Comparison of ENCODE assay signal across 8 mouse cellular contexts in genomic region chr7:127745251-127745651, GRCm38 (mm10). TPM values are rescaled to one million over a fixed set of nuclear protein-coding genes. Genes with fewer than 3 reads are reported as not detected.
A peak's percentile ranks its signal among the peaks of the same experiment; 100 is the strongest.
DNase-seq lines count a peak whose midpoint lies in the region; ATAC-seq lines count a peak whose summit lies in the region.

No protein-coding gene starts in this region.

- DNase-seq in R1 (ENCODE audit: low read depth, low spot score): peak; percentile 99
- peak; percentile 92 to 94 for DNase-seq in cerebellum, postnatal 14 days
- DNase-seq in frontal cortex, postnatal 14 days (ENCODE audit: low spot score in 2 of 2): peak; percentile 89 to 95
- DNase-seq in layer of hippocampus, postnatal 25 days (ENCODE audit: extremely low spot score in 1 of 2, low spot score in 1 of 2): peak; percentile 70 to 74
- DNase-seq in lung, postnatal 25 days (ENCODE audit: low spot score): peak; percentile 97
- peak; percentile 97 for DNase-seq in retina, embryonic 14.5 days (ENCODE audit: low spot score)
- DNase-seq in thymus, postnatal 4 days: peak; percentile 88

- ATAC-seq in hindbrain, embryonic 13.5 days (ENCODE audit: low FRiP score): peak; percentile 90

- H3K27me3 ChIP-seq in hindbrain, embryonic 13.5 days: no peaks in the 10 kb centered on the region

- H3K9ac ChIP-seq in hindbrain, embryonic 13.5 days: peak overlapping the region; percentile 64

- H3K4me2 ChIP-seq in hindbrain, embryonic 13.5 days: peak overlapping the region; percentile 92

- WGBS in hindbrain, embryonic 13.5 days: under 1% methylated on average over 19 of the region's 19 CpGs

- H3K36me3 ChIP-seq in hindbrain, embryonic 13.5 days: peaks cover 23% of the 10 kb centered on the region

- H3K9me3 ChIP-seq in hindbrain, embryonic 13.5 days: no peaks in the 10 kb centered on the region

- peak overlapping the region; percentile 89 for H3K27ac ChIP-seq in hindbrain, embryonic 13.5 days

- peak overlapping the region; percentile 98 for H3K4me3 ChIP-seq in hindbrain, embryonic 13.5 days

- H3K4me1 ChIP-seq in hindbrain, embryonic 13.5 days (replicated peaks): peaks cover 27% of the 10 kb centered on the region

RNA-seq across cellular contexts. Expression of gene Fbxl19, which starts 0.9 kb away (rescaled TPM):
- polyA plus RNA-seq in hindbrain, embryonic 13.5 days (2015; fragmentation: Nextera tagmentation; extraction: Ambion mirVana): 9.0 and 9.3 TPM in 2 replicates
- total RNA-seq in layer of hippocampus, postnatal 25 days (2021): 10 to 100 TPM; 63.4 to 66.7 TPM

RNA-seq across cellular contexts. Expression of gene Ctf2, which starts 13.3 kb away (rescaled TPM):
- 0.18 TPM in 1 of 2 replicates, not detected in the other for polyA plus RNA-seq in hindbrain, embryonic 13.5 days (2015; fragmentation: Nextera tagmentation; extraction: Ambion mirVana)
- not detected for total RNA-seq in layer of hippocampus, postnatal 25 days (2021)

RNA-seq across cellular contexts. Expression of gene Orai3, which starts 24.4 kb away (rescaled TPM):
- polyA plus RNA-seq in hindbrain, embryonic 13.5 days (2015; fragmentation: Nextera tagmentation; extraction: Ambion mirVana): 8.0 and 9.1 TPM in 2 replicates
- total RNA-seq in layer of hippocampus, postnatal 25 days (2021): 10 to 100 TPM; 28.7 to 33.2 TPM

RNA-seq across cellular contexts. Expression of gene Setd1a, which starts 31.2 kb away (rescaled TPM):
- polyA plus RNA-seq in hindbrain, embryonic 13.5 days (2015; fragmentation: Nextera tagmentation; extraction: Ambion mirVana): 17.8 and 20.9 TPM in 2 replicates
- 10 to 100 TPM; 35.1 to 50.0 TPM for total RNA-seq in layer of hippocampus, postnatal 25 days (2021)

RNA-seq across cellular contexts. Expression of gene Ctf1, which starts 32.7 kb away (rescaled TPM):
- 2.8 and 3.3 TPM in 2 replicates for polyA plus RNA-seq in hindbrain, embryonic 13.5 days (2015; fragmentation: Nextera tagmentation; extraction: Ambion mirVana)
- 1 to 10 TPM; 2.4 TPM for total RNA-seq in layer of hippocampus, postnatal 25 days (2021)

Comparison
In these comparisons a context has a peak if more than half of its experiments do, and no peak if none do; other contexts are left out.
1. Peak in every context shown above with its lines: DNase-seq, ATAC-seq, H3K4me3 ChIP-seq and H3K27ac ChIP-seq.